Mouse (Mus musculus) spleen, embryonic (tissue): Measurements from ENCODE around the gene Mrgprg.

Source experiments
- CTCF ChIA-PET: fragments of 350-600 bp; sonication (Branson Sonifier 250); formaldehyde crosslinking; loops from one replicate; lab custom pipeline; 2022; lab: Charles Lee

Mrgprg gene

DNA sequence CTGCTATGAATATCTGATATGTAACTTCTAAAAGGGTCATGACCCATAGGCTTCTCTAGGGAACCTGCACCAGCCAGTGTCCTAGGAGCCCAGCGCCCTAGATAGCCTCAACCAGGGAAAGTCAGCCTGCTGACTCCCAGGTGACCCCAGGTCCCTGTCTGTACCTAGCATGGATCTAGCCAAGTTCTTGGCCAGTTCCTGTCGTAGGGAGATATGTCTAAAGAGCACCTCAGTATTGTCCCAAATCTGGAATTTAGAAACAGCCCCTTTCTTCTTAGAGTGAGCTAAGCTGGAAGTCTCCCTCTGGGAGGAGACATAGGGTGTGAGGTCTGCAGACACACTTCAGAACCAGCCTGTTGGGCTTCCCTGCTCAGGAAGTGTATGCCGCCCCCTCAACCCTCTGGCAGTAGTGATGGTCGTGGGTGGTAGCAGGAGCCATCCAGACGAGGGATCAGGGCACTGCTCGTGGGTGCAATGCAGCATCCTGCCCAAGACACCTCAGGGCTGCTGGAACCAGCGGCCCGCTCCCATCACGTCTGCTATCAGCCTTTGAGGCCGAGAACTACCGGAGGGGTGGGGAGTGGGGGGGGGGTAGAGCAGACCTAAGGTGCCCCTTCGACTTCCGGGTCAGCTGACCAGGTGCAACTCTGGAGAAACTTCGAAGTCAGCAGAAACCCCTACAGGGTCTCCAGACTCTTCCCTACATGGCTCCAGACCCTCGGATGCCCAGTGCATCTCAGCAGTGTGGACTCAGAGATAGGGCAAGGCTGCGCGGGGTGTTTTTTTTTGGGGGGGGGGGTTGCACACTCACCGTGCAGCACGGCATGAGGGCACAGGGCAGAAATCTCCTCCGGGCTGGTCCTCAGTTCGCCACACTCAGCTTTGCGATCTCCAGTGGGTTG is 10.4 kb downstream of the Mrgprg start, which contains the start of gene Osbpl5:
Osbpl5 (minus strand) TSS at position 861 of the 902 bp plus-strand sequence.
- CTCF ChIA-PET, result interaction anchor here (0.6 to 1.1 kb wide), 2 partner anchors 17 to 80 kb away, joined by 3 to 9 read pairs; no protein-coding TSS in a partner anchor

- CTCF ChIA-PET, result interaction anchor here (0.6 to 1.6 kb wide), 2 partner anchors 9 to 250 kb away, joined by 4 to 5 read pairs; no protein-coding TSS in a partner anchor
Measured at GRCm38 (mm10) chr7:143755357-143756124, 11.3 kb downstream of the Mrgprg start.

DNA sequence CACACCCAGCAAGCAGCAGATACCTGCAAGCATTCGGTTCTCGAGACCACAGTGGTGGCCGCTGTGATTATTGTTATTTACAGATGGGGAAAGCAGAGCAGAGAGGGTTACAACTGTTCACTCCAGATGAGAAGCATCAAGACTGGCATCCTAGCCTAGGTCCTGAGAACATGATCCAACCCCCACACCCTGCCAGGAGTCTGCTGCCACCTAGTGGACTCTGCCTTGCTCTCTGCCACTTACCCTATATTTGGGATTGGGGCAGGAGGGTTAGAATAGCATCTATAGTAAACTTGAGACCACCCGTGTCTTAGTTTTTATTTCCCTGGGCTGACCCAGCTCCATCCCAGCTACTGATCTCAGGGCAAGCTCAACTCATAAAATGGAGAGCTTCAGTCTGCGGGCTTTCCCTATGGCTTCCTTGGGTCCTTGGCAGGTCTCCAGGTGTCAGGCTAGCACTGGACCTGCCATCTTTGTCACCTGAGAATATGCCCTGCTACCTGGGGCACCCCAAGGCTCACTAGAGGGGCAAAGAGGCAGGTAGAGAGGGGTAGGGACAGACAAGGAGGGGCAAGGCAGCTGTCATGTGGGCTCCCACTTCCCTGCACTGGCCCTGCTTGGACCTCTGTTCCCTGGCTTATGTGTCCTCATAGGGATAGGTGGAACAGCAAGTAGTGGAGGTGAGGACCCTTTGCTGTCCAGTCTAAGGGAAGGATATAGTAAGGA is 12.6 kb downstream of the Mrgprg start:
- CTCF ChIA-PET, result interaction anchor here (0.5 to 1.6 kb wide), 2 partner anchors 10 to 1857 kb away, joined by 3 to 4 read pairs; no protein-coding TSS in a partner anchor

DNA sequence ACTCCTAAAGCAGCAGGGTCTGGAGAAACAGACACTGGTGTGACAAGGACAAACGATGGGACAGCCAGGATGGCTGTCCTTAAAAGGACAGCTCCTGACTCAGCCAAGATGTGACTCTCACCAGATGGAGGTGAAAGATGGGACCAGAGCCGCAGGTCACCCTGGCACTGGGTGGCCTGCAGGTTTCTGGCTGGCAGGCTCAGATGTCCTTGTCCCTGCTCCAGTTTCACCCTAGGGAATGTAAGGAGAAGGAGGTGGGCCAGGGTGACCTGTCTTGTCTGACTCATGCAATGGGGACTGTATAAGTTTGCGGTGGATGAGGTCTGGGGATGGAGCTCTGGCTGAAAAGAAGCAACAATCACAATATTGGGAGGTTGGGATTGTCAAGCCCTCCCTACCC is 14.2 kb downstream of the Mrgprg start:
- CTCF ChIA-PET, result no interaction called here

- CTCF ChIA-PET, result no interaction called here
Measured at GRCm38 (mm10) chr7:143752056-143752455, 14.7 kb downstream of the Mrgprg start.

DNA sequence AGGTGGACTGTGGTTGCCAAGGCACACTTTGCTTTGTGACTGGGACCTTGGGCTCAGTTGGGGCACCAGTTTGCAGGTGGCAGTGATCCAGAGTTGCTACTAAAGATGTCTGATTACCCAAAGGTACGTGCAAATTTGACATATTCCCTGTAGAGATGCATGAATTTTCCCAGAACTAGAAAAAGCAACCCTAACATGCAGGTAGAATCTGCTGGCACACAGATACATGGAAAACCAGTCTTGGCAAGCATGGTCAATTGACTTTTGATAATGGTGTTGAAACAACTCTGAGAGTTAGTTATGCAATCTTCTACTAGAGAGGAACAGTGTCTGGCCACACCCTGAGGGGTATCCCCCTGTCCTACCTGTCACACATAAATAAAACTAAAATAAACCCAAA is 15.4 kb downstream of the Mrgprg start:
- CTCF ChIA-PET, result no interaction called here

DNA sequence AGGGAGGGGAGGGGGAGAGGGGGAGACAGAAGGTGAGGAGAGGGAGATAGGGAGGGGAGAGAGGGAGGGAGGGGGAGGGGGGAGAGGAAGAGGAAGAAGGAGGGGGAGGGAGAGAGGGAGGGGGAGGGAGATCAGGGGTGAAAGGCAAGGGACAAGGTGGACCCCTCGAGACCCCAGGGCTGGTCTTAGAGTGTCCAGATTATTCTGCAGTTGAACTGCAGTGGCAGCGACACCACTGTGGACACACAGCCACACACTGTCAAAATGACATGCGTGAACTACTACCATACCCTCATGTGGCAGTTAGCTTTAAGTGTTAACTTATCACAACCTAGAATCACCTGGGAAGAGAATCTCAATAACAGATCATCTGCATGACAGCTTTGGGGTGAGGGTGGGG is 17.7 kb downstream of the Mrgprg start:
- CTCF ChIA-PET, result interaction anchor here (1.3 kb wide), 1 partner anchor 42 kb away, joined by 4 read pairs; no protein-coding TSS in a partner anchor

DNA sequence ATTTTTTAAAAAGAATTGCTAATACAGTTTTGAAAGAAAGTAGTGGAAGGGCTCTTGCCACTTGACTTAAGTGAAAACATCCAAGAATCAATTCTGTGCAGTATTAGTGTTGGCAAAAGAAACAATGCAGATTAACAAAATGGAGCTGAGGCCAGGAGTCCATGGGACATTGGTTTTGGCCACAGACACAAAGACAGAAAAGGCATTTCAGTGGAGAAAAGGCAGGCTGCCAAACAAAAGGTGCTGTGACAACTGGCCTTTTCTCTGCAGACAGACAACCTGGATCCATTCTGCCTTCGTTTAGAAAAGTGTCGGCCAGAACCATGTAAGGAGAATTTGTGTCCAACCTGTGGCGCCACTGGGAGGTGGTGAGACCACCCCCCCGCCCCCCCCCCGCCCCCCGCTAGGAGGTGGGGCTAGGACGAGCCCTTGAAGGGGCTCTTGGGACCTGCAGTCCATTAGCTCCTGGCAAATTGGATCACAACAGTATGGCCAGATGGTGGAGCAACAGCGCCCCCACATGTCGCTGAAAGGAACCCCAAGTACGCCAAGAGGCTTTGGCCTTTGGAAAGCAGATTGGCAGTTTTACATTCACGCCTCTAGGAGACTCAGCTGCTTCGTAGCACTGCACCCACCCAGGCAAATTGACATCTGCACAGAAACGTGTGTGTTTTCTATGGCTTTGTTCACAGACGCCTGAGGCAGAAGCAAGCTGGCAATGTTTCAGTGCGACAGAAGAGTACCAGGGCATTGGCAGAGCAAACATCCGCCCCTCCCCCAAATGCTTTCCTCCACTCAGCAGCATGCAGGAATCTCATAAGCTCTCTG is 18.5 kb downstream of the Mrgprg start:
- CTCF ChIA-PET, result interaction anchor here (0.6 to 1.3 kb wide), 7 partner anchors 37 to 1028 kb away, joined by 3 to 10 read pairs (median 5); no protein-coding TSS in a partner anchor

GRCm38 (mm10) chr7:143740653-143741052 is 26.1 kb downstream of the Mrgprg start:
- CTCF ChIA-PET, result no interaction called here

DNA sequence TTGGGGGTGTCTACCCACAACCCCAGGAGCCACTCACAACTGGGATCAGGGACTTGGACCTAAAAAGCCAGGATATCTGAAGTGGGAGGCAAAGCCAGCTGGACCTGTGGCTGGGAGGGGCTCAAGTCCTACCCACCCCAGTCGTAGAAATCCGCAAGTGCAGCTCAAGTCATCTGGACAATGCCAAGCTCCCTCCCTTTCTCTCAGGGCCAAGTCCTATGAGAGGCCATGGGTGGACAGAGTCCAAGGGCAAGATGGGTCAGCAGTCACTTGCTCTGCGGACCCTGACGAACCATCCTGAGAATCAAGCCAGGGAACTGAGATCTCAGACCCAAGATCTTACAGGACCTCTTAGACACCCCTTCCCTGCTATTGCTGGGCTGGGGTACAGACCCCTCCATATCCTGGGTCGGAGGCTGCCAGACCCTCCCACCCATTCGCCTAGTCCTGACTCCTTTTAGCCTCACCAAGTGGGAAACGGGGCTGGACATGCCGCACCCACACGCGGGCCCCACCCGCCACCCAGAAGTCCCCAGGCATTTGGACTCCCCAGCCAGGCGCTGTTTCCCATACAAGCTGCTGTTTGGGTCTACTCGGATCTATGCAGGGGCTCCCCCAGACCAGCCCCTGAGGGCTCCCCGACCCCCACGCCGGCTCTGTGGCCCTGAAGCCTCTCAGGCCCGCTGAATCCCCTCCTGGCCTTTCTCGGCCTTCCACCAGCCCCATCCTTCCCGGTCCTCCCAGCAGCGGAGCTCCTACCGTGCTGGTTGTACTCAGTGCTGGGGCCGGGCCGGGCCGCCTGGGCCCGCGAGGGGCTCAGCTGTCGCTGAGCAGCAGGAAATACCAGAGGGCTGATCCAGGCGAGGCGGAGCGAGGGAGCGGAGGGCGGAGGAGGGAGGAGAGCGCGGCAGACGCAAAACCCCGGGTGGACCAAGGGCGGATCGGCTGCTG is 27.0 kb downstream of the Mrgprg start:
- CTCF ChIA-PET, result interaction anchor here (0.7 kb wide), 1 partner anchor 33 kb away, joined by 7 read pairs; no protein-coding TSS in a partner anchor

- CTCF ChIA-PET, result interaction anchor here (0.9 kb wide), 1 partner anchor 138 kb away, joined by 3 read pairs; no protein-coding TSS in a partner anchor
Measured at GRCm38 (mm10) chr7:143738601-143739006, 28.2 kb downstream of the Mrgprg start.

GRCm38 (mm10) chr7:143738194-143738593 is 28.6 kb downstream of the Mrgprg start:
- CTCF ChIA-PET, result interaction anchor here (0.9 kb wide), 1 partner anchor 137 kb away, joined by 3 read pairs; no protein-coding TSS in a partner anchor

GRCm38 (mm10) chr7:143733746-143734145 is 33.0 kb downstream of the Mrgprg start:
- CTCF ChIA-PET, result no interaction called here

- CTCF ChIA-PET, result interaction anchor here (0.6 kb wide), 1 partner anchor 10 kb away, joined by 3 read pairs; no protein-coding TSS in a partner anchor
Measured at GRCm38 (mm10) chr7:143729886-143730285, 36.9 kb downstream of the Mrgprg start.

- CTCF ChIA-PET, result no interaction called here
Measured at GRCm38 (mm10) chr7:143726396-143726795, 40.4 kb downstream of the Mrgprg start.

- CTCF ChIA-PET, result interaction anchor here (1.1 kb wide), 1 partner anchor 10 kb away, joined by 4 read pairs; no protein-coding TSS in a partner anchor
Measured at GRCm38 (mm10) chr7:143723841-143724240, 43.0 kb downstream of the Mrgprg start.

DNA sequence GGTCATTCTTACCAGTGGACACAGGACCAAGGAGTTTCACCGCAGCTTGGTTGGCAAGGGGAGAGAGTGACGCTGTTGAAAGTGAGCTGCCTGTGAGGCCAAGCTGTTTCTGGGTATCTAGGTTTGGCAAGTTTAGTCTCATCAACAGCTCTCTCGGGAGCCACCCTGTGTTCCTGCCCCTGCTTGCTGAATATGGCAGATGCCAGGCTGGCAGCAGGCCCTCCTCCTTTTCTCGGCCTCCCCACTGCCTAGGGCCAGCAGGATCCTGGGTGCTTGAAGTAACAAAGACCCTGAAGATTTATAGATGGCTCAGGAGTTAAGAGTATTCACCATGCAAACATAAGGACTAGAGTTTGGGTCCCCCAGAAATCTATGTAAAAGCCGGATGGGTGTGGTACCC is 44.1 kb downstream of the Mrgprg start:
- CTCF ChIA-PET, result interaction anchor here (0.9 kb wide), 1 partner anchor 15 kb away, joined by 5 read pairs; no protein-coding TSS in a partner anchor

DNA sequence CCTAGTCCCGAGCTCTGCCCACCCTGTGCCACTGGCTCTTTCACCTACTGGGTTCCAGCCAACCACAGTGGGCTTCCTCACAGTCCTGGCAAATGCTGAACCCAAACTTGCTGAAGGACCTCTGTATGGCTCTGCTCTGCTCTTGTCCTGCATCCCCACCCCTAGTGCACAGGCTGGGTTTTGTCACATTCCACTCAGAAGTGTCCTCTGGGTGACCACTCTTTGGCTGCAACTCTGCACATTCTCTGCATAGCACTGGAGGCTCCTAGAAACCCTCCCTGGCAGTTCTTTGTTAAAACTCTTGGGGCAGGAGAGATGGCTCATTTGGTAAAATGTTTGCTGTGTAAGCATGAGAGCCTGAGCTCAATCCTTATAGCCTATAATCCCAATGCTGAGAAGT is 49.0 kb downstream of the Mrgprg start:
- CTCF ChIA-PET, result interaction anchor here (0.6 to 0.7 kb wide), 2 partner anchors 119 to 159 kb away, joined by 3 read pairs; no protein-coding TSS in a partner anchor
